Mouse (Mus musculus): ENCODE results near the gene Gm45062. TPM values are rescaled to one million over a fixed set of nuclear protein-coding genes. Genes with fewer than 3 reads are reported as not detected.

The Gm45062 gene
- total RNA-seq, 1 experiment from 2014 or later, result 2.8 TPM

DNA sequence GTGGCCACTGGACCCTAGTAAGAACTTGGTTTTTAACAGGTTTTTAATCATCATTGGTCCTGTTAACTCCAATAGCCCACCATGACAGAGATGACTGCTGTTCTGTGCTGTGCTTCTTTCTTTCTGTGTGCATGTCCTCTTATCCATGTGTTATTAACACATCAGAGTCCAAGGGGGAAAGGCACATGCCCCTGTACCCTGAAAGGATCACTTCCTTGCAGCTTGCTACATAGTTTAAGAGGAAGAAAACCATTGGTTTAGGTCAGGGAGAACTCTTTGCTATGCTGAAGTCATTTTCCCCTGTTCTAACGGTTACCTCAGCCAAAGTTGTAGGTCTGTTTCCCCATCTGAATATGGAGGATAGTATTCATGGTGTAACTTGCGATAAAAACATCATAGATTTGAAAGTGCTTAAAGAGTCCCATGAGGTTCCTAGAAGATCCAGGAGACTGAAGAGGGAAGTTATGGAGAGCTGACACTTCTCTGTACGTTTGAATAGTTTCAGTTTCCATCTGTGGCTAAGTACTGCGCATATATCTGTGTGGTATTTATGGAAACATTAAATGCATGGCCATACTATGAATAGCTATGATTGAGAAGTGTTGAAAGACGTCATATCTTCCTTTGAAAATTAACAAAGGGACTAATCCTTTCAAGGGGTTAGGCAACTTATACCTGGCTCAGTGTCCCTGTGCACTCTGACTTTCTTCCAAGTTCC, 236.0 kb downstream of the Gm45062 start:
- peak; percentile 84 for ATAC-seq (replicated peaks; ENCODE audit: low read depth, poor library complexity, severe bottlenecking)

DNA sequence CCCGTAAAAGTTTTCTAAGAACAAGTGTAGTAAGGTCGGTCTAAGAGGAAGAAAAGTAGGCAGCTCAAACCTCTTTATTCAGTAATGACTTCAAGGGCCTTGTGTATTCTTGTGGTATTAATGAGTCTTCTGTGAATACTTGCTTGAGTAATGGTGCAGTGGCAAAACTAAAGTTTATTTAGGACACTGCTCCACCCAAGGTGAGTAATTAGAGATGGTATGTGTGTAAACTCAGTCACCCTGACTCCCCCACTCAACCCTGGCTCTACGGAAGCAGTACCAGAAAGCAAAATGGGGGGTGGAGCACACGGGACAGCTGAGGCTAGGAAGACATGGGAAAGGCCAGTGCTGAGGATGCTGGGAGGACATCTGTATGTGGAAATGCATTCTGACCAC, 236.6 kb downstream of the Gm45062 start:
- no peak; the same call in 1 of the 2 replicates for ATAC-seq (replicated peaks; ENCODE audit: low read depth, poor library complexity, severe bottlenecking)

DNA sequence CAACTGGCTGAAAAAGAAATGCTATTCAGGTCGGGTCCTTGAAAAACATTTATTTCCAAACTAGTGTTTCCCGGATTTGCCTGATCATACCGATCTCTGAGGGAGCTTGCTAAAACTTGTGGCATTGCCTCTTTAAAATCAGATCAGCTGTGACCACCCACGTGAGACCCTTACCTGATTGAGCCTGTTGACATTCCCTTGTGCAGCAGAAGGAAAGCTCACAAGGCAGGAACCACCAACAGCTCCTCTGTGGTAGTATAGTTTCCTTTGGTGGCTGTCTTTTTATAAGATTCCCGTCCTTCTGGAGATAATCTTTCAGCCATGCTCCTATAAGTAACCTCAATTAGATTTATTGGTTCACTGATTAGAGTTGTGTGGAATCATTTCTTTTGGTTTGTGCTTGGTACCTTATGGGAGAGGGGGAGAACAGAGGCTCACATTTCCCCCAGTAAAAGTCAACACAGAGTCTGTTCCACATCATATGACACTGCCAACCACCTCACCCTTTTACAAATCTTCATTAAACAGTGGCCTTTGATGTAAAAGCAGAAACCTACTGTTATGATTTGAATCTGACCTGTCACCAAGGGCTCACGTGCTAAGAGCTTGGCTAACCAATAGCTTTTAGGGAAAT, 238.1 kb downstream of the Gm45062 start:
- ATAC-seq (replicated peaks; ENCODE audit: low read depth, poor library complexity, severe bottlenecking), result no peak

DNA sequence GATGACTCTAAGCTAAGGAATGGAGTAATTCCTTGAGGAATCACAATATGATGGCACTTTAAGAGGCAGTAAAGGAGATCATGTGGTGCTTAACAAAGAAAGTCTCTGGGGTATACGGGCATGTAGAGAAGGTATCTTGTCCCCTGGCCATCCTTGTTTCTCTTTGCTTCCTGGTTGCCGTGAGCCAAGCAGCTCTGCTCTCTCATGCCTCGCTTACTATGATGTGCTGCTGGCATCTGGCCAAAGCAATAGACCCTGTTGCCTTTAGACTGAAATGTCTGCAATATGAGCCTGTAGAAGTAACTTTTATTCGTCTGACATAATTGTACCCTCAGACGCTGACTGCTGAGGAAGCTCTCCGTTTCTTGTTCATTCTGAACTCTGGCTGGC, 238.6 kb downstream of the Gm45062 start:
- no peak for ATAC-seq (replicated peaks; ENCODE audit: low read depth, poor library complexity, severe bottlenecking)

DNA sequence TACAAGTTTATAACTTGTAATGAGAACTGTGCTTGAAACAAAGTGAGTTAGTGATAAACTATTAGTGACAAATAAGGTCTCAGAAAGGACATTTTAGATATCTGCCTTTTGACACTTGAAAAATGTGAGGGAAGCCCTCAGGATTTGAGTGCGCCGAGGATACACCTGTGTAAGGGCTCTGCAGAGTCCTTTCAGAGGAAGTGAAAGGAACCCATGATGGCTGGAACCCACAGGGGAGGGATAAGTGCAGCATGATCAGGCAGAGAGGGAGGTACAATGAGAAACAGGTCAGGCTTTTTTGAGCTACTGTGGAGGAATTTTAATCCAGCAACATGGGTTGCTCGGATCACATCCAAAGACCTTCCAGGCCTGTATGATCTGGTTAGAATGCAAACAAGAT, 239.7 kb downstream of the Gm45062 start:
- no peak for ATAC-seq (replicated peaks; ENCODE audit: low read depth, poor library complexity, severe bottlenecking)

DNA sequence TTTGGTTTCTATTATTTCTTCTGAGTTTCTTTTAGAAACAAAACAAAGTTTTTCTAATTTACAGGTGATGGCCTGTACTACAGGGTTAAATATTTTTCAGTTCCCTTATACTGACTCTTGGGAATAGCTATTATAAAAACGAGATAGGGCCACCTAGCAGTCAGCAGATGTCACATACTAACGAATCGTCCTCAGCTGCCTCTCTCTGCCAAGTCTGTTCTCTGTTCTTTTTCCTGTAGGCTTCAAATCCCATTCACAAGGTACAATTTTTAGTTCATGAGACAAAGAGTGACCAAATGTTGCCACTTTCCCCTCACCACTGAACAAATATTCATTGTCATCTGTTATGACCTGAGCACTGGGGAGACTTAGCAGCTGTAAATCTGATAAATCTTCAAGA, 244.7 kb downstream of the Gm45062 start:
- ATAC-seq (replicated peaks; ENCODE audit: low read depth, poor library complexity, severe bottlenecking), result no peak

DNA sequence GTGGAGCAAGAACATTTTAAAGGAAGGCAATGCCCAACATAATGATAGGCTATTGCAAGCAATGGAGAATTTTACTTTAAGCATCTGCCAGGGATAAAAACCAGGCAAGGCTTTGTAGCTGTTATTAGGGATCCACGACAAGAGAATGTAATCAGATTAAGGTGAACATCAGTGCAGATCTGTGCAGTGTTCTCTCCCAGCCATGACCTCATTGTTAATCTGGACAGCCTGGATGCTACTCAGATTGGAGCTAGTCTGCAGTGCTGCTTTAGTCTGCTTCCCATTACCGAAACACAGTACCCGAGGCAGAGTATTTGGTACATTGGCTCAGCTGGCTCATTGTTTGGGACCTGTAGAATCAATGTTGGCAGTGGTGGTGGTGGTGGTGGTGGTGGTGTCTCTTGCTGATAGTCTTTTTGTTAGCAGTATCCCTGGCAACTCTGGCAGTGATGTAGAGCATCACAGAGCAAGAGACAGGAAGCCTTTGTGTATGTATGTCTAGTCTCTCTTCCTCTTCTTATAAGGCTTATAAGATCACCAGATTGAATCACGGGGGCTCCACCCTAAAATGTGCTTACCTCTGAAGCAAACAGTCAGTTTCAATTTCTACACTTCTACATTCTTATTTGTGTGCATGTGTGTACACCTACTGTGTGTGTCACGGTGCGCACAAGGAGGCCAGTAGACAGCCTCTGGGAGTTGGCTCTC, 245.4 kb downstream of the Gm45062 start:
- peak; percentile 23 for ATAC-seq (replicated peaks; ENCODE audit: low read depth, poor library complexity, severe bottlenecking)

DNA sequence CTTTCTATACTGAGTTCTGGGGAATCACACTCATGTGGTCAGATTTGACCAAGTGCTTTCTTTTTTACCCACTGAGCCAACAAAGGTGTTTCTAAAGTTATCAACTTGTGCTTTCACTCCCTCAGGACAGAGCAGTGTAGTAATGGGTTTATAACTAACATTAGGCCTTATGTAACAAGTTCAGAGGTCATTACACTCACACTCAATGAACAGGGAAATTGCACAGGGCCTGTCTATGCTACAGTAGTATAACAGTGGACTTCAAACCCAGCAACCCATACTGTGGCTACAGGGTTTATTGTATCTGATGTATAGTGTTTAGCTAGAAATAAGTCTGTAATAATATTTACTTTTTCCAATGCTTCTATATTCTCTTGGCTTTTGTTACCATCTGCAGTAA, 247.4 kb downstream of the Gm45062 start:
- ATAC-seq (replicated peaks; ENCODE audit: low read depth, poor library complexity, severe bottlenecking), result no peak

DNA sequence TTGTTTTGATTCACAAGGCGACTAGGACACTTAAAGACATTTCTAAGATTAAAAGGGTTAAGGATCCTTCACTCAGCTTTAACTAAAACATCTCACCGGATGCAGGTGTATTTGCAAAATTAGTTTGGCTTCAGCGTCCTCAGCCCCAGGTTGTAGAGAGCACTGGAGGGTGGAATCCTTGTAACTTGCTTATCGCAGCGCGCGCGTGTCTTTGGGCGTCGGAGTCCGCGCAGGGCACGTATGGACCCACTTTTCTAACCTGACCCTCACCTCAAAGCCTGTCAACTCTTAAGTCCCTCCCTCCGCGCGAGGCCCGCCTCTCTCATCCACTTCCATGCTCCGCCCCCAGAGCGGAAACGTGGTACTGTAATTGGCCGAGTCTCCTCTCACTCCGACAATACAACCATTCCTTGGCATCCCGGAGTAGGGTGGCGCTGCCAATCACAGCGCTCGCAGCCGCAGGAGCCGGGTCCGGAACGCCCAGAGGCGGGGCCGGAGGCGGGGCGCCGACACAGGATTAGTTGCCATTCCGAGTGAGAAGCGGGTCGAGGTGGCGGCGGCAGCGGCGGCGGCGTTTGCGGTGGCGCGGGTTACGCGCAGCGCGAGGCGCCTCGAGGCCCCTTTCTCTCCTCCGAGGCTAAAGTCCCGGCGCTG, 249.8 kb downstream of the Gm45062 start:
- ATAC-seq (replicated peaks; ENCODE audit: low read depth, poor library complexity, severe bottlenecking), result peak; percentile 95

DNA sequence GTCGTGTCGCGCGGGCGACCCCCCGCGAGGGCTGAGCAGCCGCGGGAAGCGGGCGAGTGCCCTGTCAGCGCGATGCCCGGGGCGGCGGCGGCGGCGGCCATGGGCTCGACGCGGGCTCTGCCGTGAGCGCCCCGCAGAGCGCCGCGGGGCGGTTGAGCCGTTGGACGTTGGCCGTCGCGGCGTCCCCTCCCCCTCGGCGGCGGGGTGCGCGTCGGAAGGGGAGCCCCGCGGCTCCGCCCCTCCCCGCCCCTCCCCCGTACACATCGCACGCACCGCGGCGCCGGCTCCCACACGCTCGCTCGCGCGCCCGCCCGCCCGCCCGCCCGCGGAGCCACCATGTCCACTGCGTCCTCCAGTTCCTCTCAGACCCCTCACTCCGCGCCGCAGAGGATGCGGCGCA, 250.3 kb downstream of the Gm45062 start, which contains the start of gene Glcci1:
TSS of gene Glcci1 (plus strand) at position 50 of the 400 bp plus-strand sequence.
- ATAC-seq (replicated peaks; ENCODE audit: low read depth, poor library complexity, severe bottlenecking), result no peak; the same call in 1 of the 2 replicates

DNA sequence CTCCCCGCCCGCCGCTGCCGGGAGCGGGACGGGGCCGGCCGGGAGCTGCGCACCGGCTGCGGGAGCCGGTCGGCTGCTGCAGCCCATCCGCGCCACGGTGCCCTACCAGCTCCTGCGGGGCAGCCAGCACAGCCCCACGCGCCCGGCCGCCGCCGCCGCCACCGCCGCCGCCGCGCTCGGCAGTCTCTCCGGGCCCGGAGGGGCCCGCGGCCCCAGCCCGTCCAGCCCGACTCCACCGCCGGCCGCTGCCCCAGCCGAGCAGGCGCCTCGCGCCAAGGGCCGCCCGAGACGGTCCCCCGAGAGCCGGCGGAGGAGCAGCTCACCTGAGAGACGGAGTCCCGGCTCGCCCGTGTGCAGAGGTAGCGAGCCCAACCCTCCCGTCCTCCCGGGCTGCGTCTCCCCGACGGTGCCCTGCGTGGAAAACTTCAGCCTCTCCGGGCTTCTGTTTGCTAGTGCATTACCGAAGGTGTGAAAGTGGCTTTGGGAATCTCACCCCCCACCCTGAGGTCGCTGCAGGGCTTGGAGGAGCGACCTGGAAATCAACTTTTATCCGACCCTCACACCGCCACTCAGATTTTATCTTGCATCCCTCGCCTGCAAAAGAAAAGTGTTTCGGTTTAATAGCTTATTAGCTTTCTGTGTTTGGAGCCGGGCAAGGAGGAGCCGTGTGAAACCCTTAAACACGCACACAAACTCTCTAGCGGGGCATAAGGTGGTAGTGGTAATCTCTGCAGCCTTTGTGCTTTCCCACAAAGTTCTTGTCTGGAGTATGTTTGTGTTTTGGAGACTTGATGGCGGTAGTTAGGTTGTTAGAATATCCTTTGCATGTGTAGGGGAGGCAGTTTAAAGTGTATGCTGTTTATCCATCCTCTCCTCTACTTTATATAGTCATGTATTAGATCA, 251.0 kb downstream of the Gm45062 start:
- no peak for ATAC-seq (replicated peaks; ENCODE audit: low read depth, poor library complexity, severe bottlenecking)

DNA sequence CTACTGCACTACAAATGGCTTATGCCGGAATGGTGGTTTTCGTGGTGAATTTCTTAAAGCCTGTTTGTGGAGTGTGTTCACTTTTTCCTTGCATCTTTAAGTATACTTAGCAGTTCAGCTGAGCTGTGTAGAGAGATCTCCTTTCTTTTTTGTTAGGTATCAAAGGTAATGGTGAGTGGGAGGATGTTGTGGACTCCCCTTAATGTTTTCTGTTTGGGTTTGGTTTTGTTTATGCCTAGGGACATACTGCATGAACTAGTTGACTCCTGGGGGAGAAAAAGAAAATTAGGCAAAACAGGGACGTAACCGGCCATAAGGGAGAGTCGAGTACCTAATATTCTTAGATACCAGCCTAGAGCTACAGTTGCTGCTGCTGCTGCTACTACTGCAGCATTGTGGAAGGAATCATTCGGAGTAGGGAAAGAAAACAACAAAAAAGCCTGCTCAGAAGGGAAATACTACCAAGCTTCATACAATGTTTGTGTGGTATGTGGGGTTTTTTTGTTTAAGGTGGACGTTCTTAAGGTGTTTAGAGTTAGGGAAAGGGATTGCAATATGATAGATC, 251.7 kb downstream of the Gm45062 start:
- ATAC-seq (replicated peaks; ENCODE audit: low read depth, poor library complexity, severe bottlenecking), result no peak; the same call in 1 of the 2 replicates

DNA sequence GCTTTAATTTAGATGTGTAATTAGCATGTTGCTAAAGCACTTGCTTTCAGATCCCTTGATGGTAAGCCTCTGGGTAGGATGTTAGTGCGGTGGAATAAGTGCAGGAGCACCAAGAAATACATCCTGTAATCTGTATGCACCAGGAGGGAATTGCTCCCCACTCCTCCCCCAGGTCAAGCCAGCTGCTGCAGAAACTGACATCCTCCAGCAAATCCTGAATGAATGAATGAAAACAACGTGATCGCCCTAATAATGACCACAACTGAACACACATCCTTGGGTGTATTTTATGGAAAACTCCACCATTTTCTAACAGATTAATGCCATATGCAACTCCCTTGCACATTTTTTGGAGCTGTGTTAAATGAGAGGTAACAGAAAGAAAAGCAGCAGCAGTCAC, 252.2 kb downstream of the Gm45062 start:
- no peak for ATAC-seq (replicated peaks; ENCODE audit: low read depth, poor library complexity, severe bottlenecking)

DNA sequence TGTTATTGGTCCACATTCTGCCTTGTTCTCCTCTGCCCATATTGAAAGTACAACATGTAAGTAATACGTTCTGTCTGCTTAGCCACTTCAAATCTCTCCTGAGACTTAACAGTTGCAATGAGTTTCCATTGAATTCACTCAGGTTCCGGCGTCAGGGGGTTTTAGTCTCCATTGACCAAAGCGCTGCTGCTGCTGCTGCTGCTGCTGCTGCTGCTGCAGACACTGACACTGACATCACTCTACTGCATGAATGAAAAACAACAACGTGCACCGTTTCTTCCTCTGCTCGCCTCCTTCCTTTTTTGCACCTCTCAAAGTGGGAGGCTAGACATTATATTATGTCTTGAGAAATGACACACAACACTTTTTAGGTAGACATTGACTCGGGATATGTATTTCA, 253.2 kb downstream of the Gm45062 start:
- no peak for ATAC-seq (replicated peaks; ENCODE audit: low read depth, poor library complexity, severe bottlenecking)

DNA sequence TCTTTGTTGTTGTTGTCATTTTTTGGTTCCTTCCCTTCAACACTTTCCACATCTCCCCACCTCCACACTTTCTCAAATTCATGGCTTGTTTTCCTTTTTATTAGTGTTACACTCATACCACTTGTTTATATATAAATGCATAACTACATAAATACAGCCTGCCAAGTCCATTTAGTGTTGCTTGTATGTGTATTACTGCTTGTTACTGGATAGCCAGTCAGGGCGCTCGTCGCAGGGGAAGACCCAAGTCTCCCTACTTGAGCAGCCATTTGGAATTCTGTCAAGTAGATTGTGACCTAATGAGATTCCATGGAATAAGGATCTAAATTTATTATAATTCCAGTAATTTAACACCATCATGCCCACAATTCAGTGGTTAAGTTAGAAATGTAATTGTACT, 260.4 kb downstream of the Gm45062 start:
- no peak for ATAC-seq (replicated peaks; ENCODE audit: low read depth, poor library complexity, severe bottlenecking)

DNA sequence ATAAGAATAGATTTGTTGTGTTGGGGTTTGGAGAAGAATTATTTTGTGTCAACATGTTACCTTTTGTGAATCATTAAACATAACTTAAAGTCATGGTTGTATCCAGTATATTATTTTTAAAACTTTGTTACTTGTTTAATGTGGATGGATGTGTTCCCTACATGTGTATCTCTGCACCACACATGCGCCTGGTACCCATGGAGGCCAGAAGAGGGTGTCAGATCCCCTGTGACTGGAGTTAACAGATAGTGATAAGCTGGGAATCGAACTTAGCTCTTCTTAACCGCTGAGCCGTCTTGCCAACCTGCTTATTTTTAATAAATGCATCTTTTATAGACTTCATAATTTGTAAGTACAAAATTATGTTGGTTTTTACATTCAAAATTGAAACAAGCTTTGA, 262.0 kb downstream of the Gm45062 start:
- no peak for ATAC-seq (replicated peaks; ENCODE audit: low read depth, poor library complexity, severe bottlenecking)

DNA sequence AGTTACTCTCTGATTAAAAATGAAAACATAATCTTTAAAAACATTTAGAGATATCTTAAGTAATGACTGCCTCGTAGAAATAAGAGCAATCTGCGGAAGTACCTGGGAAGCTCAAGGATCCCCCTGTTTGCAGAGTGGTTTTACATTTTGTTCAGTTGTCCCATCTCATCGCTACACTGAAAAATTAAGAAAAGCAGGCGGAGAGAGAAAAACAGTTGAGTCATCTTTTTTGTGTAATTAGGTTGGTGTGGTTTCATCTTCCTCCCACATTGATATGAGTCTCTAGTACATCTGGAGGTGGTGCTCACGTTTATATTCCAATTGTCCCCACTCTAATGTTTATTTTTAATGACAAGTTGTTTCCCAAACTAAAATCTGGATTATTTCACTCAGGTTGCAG, 265.5 kb downstream of the Gm45062 start:
- no peak for ATAC-seq (replicated peaks; ENCODE audit: low read depth, poor library complexity, severe bottlenecking)

DNA sequence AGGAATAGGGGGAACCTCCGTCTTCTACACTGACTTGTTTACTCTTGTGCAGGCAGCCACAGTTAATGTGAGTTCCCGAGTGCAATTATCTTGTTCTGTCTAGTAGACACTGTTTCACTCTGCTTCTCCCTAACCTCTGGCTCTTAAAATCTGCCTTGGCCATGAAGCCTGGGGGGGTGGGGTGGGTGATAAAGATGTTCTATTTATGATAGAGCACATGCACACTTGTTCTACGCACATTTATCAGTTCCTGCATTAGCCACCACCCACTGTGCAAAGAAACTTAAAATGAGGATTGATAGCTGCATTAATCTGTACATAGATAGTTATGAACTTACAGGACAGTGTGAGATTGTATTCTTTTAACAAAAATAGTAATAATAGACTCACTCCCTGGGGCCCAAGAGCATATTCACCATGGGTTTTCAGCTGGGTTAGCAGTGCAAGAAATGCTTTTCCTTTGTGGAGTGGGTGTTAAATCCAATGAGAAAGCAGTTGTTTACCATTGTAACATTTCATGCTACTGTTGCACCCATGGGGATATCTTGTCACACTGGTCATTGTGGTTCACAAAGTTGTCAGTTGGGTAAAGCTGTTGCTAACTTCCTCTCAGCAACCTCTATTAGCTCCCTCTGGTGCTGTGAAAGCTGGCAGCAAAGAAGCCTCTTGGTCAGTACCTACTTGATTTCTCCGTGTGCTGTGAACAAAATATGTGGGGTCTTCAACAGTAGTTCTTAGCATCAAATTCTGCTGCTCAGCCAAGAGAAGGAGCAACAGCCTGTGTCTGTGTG, 272.0 kb downstream of the Gm45062 start:
- peak; percentile 63; the same call in 1 of the 2 replicates for ATAC-seq (replicated peaks; ENCODE audit: low read depth, poor library complexity, severe bottlenecking)

DNA sequence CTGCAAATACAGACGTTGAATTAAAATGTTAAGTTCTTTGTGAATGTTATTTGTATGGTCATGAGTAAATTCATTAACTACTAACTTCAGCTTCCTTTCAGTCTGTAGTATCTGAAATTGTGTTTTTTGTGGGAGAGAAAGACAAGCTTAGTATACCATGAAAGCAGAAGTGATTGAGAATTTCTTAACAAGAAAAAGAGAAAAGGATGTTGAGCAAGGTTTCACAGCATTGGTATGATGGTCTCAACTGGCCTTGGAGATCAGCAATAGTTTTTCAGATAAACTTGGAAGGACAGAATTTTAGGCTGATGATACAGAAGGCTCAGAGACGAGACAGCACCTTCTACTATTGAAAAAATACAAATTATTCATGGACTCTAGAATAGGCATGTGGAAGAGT, 277.7 kb downstream of the Gm45062 start:
- no peak for ATAC-seq (replicated peaks; ENCODE audit: low read depth, poor library complexity, severe bottlenecking)
